ENCODE assay signal across 8 mouse cellular contexts in the genomic region with DNA sequence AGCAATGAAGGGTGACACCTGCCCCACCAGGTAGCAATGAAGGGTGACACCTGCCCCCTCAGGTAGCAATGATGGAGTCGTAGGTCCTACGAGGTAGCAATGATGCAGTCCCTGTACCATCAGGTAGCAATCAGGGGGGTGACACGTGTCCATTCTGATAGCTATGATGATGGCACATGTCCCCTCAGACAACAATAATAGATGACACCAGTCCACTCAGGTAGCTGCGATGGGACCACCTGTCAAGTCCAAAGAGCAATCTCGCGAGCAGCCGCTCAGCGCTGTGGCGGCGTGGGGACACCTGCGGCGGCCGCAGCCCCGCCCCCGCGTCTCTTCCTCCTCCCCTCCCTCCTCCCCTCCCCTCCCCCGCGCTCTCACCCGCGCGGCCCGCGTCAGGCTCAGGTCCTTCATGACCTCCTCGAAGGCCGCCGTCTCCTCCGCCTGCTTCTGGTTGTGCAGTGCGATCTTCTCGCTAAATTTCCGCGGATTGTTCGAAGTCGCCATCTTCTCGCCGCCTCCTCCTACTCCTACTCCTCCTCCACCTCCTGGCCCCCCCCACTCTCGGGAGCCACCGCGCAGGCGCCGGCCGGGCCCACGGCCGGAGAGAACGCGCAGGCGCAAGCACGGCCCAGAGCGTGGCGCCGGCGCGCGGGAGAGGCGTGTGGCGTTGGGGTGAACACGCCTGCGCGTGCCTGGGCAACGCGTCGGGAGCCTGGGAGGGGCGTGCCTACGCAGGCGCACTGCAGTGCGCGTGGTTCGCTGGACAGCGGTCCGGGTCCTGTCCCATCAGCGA. TPM values are rescaled to one million over a fixed set of nuclear protein-coding genes. Genes with fewer than 3 reads are reported as not detected.
A peak's percentile ranks its signal among the peaks of the same experiment; 100 is the strongest.
DNase-seq lines count a peak whose midpoint lies in the region; ATAC-seq lines count a peak whose summit lies in the region.

A gene (minus strand): TSS at position 525 of the 793 bp plus-strand sequence.

- peak within 1 kb of the TSS; percentile 63 for H3K4me3 ChIP-seq in hindbrain, embryonic 12.5 days

- under 1% methylated on average over 68 of the region's 70 CpGs for WGBS in hindbrain, embryonic 12.5 days

- no peaks in the 10 kb centered on the region for H3K9me3 ChIP-seq in hindbrain, embryonic 12.5 days (replicated peaks)

- H3K9ac ChIP-seq in hindbrain, embryonic 12.5 days, result peak within 1 kb of the TSS; percentile 78

- peak; percentile 97 for ATAC-seq in hindbrain, embryonic 12.5 days (ENCODE audit: low FRiP score)

- peak within 1 kb of the TSS; percentile 89 for H3K4me2 ChIP-seq in hindbrain, embryonic 12.5 days (replicated peaks)

- H3K4me1 ChIP-seq in hindbrain, embryonic 12.5 days, result peaks cover 21% of the 10 kb centered on the region

- DNase-seq in Muller cell, postnatal 12 days (ENCODE audit: inconsistent ontology term), result peak; percentile 99
- DNase-seq in cerebellum, adult 9-11 months, result peak; percentile 98
- peak; percentile 95 to 96 for DNase-seq in frontal cortex, postnatal 10 days (ENCODE audit: low spot score in 2 of 2)
- peak; percentile 96 to 97 for DNase-seq in layer of hippocampus, postnatal 14 days (ENCODE audit: low spot score in 2 of 2)
- peak; percentile 97 for DNase-seq in lung, postnatal 14 days
- DNase-seq in retina, adult 2 months (ENCODE audit: low read depth, low spot score), result peak; percentile 96
- peak; percentile 98 for DNase-seq in thymus, postnatal 36 days

- peak within 1 kb of the TSS; percentile 89 for H3K27ac ChIP-seq in hindbrain, embryonic 12.5 days

- H3K27me3 ChIP-seq in hindbrain, embryonic 12.5 days, result 0 out of 2 replicates have a peak, but pooled peaks cover 6% of the 10 kb centered on the region

- no peaks in the 10 kb centered on the region for H3K36me3 ChIP-seq in hindbrain, embryonic 12.5 days

RNA-seq across cellular contexts. Expression of the gene that starts here (rescaled TPM):
- 24.6 and 27.1 TPM in 2 replicates for polyA plus RNA-seq in hindbrain, embryonic 12.5 days (2016; fragmentation: Nextera tagmentation; extraction: Ambion mirVana)
- 100 to 1,000 TPM; 128 to 135 TPM for total RNA-seq in layer of hippocampus, postnatal 14 days (2021)

Comparison
In these comparisons a context has a peak if more than half of its experiments do, and no peak if none do; other contexts are left out.
1. Peak in every context shown above with its lines: DNase-seq, ATAC-seq, H3K4me3 ChIP-seq and H3K27ac ChIP-seq.